Mouse (Mus musculus): Measurements from ENCODE around the gene Lce1a2. TPM values are rescaled to one million over a fixed set of nuclear protein-coding genes. Genes with fewer than 3 reads are reported as not detected.

The Lce1a2 gene
- not detected for polyA plus RNA-seq (2015; fragmentation: Illumina TruSeq; extraction: RNeasy Lipid Tissue Mini Kit (QIAGEN cat#74804); ENCODE audit: low read depth, low replicate concordance)

GRCm38 (mm10) chr3:92670215-92670614 is at the start of gene Lce1a2:
TSS of gene Lce1a2 (minus strand) at chr3:92670315.

GRCm38 (mm10) chr3:92708974-92709373 is 38.9 kb upstream of the Lce1a2 start, which contains the start of gene Lce1e:
TSS of gene Lce1e (minus strand) at chr3:92709074.

GRCm38 (mm10) chr3:92687110-92687509 is 17.0 kb upstream of the Lce1a2 start, which contains the start of gene Lce1d:
TSS of gene Lce1d (minus strand) at chr3:92687210.

GRCm38 (mm10) chr3:92678947-92679346 is 8.8 kb upstream of the Lce1a2 start, which contains the start of gene Lce1c:
TSS of gene Lce1c (plus strand) at chr3:92679247.

GRCm38 (mm10) chr3:92656826-92657225 is 13.3 kb downstream of the Lce1a2 start, which contains the start of gene Lce1b:
TSS of gene Lce1b (minus strand) at chr3:92656926.

GRCm38 (mm10) chr3:92648207-92648606 is 21.9 kb downstream of the Lce1a2 start, which contains the start of gene Lce1a1:
TSS of gene Lce1a1 (minus strand) at chr3:92648307.

GRCm38 (mm10) chr3:92621560-92621959 is 48.6 kb downstream of the Lce1a2 start, which contains the start of gene Lce6a:
TSS of gene Lce6a (minus strand) at chr3:92621660.

Other genes starting within 250 kb of the Lce1a2 start
- gene Gm9774, start 240.9 kb downstream of the Lce1a2 start, polyA plus RNA-seq (2015; fragmentation: Illumina TruSeq; extraction: RNeasy Lipid Tissue Mini Kit (QIAGEN cat#74804); ENCODE audit: low read depth, low replicate concordance): 4.1 TPM
- gene Sprr2k, start 237.7 kb downstream of the Lce1a2 start, polyA plus RNA-seq (2015; fragmentation: Illumina TruSeq; extraction: RNeasy Lipid Tissue Mini Kit (QIAGEN cat#74804); ENCODE audit: low read depth, low replicate concordance): not detected
- not detected for gene Sprr1b, start 231.5 kb downstream of the Lce1a2 start, polyA plus RNA-seq (2015; fragmentation: Illumina TruSeq; extraction: RNeasy Lipid Tissue Mini Kit (QIAGEN cat#74804); ENCODE audit: low read depth, low replicate concordance)
- gene Sprr3, start 211.6 kb downstream of the Lce1a2 start, polyA plus RNA-seq (2015; fragmentation: Illumina TruSeq; extraction: RNeasy Lipid Tissue Mini Kit (QIAGEN cat#74804); ENCODE audit: low read depth, low replicate concordance): not detected
- not detected for gene Sprr1a, start 184.4 kb downstream of the Lce1a2 start, polyA plus RNA-seq (2015; fragmentation: Illumina TruSeq; extraction: RNeasy Lipid Tissue Mini Kit (QIAGEN cat#74804); ENCODE audit: low read depth, low replicate concordance)
- not detected for gene Sprr4, start 169.8 kb downstream of the Lce1a2 start, polyA plus RNA-seq (2015; fragmentation: Illumina TruSeq; extraction: RNeasy Lipid Tissue Mini Kit (QIAGEN cat#74804); ENCODE audit: low read depth, low replicate concordance)
- not detected for gene 2310046K23Rik, start 135.8 kb downstream of the Lce1a2 start, polyA plus RNA-seq (2015; fragmentation: Illumina TruSeq; extraction: RNeasy Lipid Tissue Mini Kit (QIAGEN cat#74804); ENCODE audit: low read depth, low replicate concordance)
- not detected for gene Ivl, start 96.6 kb downstream of the Lce1a2 start, polyA plus RNA-seq (2015; fragmentation: Illumina TruSeq; extraction: RNeasy Lipid Tissue Mini Kit (QIAGEN cat#74804); ENCODE audit: low read depth, low replicate concordance)
- not detected for gene Smcp, start 81.3 kb downstream of the Lce1a2 start, polyA plus RNA-seq (2015; fragmentation: Illumina TruSeq; extraction: RNeasy Lipid Tissue Mini Kit (QIAGEN cat#74804); ENCODE audit: low read depth, low replicate concordance)
- not detected for gene 2210017I01Rik, start 62.8 kb downstream of the Lce1a2 start, polyA plus RNA-seq (2015; fragmentation: Illumina TruSeq; extraction: RNeasy Lipid Tissue Mini Kit (QIAGEN cat#74804); ENCODE audit: low read depth, low replicate concordance)
- gene Lce6a, start 48.7 kb downstream of the Lce1a2 start, polyA plus RNA-seq (2015; fragmentation: Illumina TruSeq; extraction: RNeasy Lipid Tissue Mini Kit (QIAGEN cat#74804); ENCODE audit: low read depth, low replicate concordance): not detected
- not detected for gene Lce1a1, start 22.0 kb downstream of the Lce1a2 start, polyA plus RNA-seq (2015; fragmentation: Illumina TruSeq; extraction: RNeasy Lipid Tissue Mini Kit (QIAGEN cat#74804); ENCODE audit: low read depth, low replicate concordance)
- gene Lce1b, start 13.4 kb downstream of the Lce1a2 start, polyA plus RNA-seq (2015; fragmentation: Illumina TruSeq; extraction: RNeasy Lipid Tissue Mini Kit (QIAGEN cat#74804); ENCODE audit: low read depth, low replicate concordance): not detected
- not detected for gene Lce1c, start 8.9 kb upstream of the Lce1a2 start, polyA plus RNA-seq (2015; fragmentation: Illumina TruSeq; extraction: RNeasy Lipid Tissue Mini Kit (QIAGEN cat#74804); ENCODE audit: low read depth, low replicate concordance)
- gene Lce1d, start 16.9 kb upstream of the Lce1a2 start, polyA plus RNA-seq (2015; fragmentation: Illumina TruSeq; extraction: RNeasy Lipid Tissue Mini Kit (QIAGEN cat#74804); ENCODE audit: low read depth, low replicate concordance): not detected
- gene Lce1e, start 38.8 kb upstream of the Lce1a2 start, polyA plus RNA-seq (2015; fragmentation: Illumina TruSeq; extraction: RNeasy Lipid Tissue Mini Kit (QIAGEN cat#74804); ENCODE audit: low read depth, low replicate concordance): not detected
- not detected for gene Lce1f, start 50.0 kb upstream of the Lce1a2 start, polyA plus RNA-seq (2015; fragmentation: Illumina TruSeq; extraction: RNeasy Lipid Tissue Mini Kit (QIAGEN cat#74804); ENCODE audit: low read depth, low replicate concordance)
- not detected for gene Gm38119, start 68.8 kb upstream of the Lce1a2 start, polyA plus RNA-seq (2015; fragmentation: Illumina TruSeq; extraction: RNeasy Lipid Tissue Mini Kit (QIAGEN cat#74804); ENCODE audit: low read depth, low replicate concordance)
- not detected for gene Lce1g, start 82.0 kb upstream of the Lce1a2 start, polyA plus RNA-seq (2015; fragmentation: Illumina TruSeq; extraction: RNeasy Lipid Tissue Mini Kit (QIAGEN cat#74804); ENCODE audit: low read depth, low replicate concordance)
- gene Lce1h, start 94.8 kb upstream of the Lce1a2 start, polyA plus RNA-seq (2015; fragmentation: Illumina TruSeq; extraction: RNeasy Lipid Tissue Mini Kit (QIAGEN cat#74804); ENCODE audit: low read depth, low replicate concordance): not detected
- not detected for gene Lce1i, start 108.6 kb upstream of the Lce1a2 start, polyA plus RNA-seq (2015; fragmentation: Illumina TruSeq; extraction: RNeasy Lipid Tissue Mini Kit (QIAGEN cat#74804); ENCODE audit: low read depth, low replicate concordance)
- gene Lce1j, start 120.2 kb upstream of the Lce1a2 start, polyA plus RNA-seq (2015; fragmentation: Illumina TruSeq; extraction: RNeasy Lipid Tissue Mini Kit (QIAGEN cat#74804); ENCODE audit: low read depth, low replicate concordance): not detected
- gene Lce1k, start 137.6 kb upstream of the Lce1a2 start, polyA plus RNA-seq (2015; fragmentation: Illumina TruSeq; extraction: RNeasy Lipid Tissue Mini Kit (QIAGEN cat#74804); ENCODE audit: low read depth, low replicate concordance): not detected
- gene Kprp, start 156.9 kb upstream of the Lce1a2 start, polyA plus RNA-seq (2015; fragmentation: Illumina TruSeq; extraction: RNeasy Lipid Tissue Mini Kit (QIAGEN cat#74804); ENCODE audit: low read depth, low replicate concordance): not detected
- gene Lce1l, start 181.0 kb upstream of the Lce1a2 start, polyA plus RNA-seq (2015; fragmentation: Illumina TruSeq; extraction: RNeasy Lipid Tissue Mini Kit (QIAGEN cat#74804); ENCODE audit: low read depth, low replicate concordance): not detected
- not detected for gene 2310050C09Rik, start 199.9 kb upstream of the Lce1a2 start, polyA plus RNA-seq (2015; fragmentation: Illumina TruSeq; extraction: RNeasy Lipid Tissue Mini Kit (QIAGEN cat#74804); ENCODE audit: low read depth, low replicate concordance)